Mouse (Mus musculus) cerebellum, adult 9-10 months (tissue): Measurements from ENCODE around the gene Slc44a3.

Experiments
- DNase-seq: peaks from one replicate; pipeline ENCODE4 v3.0.0; 2022

Slc44a3 gene

GRCm38 (mm10) chr3:121532176-121532575 is at the start of gene Slc44a3:
TSS of gene Slc44a3 (minus strand) at chr3:121532404.
- DNase-seq = no peak

- DNase-seq = no peak
These were observed 47.8 kb upstream of the Slc44a3 start for GRCm38 (mm10) chr3:121579880-121580549.

- DNase-seq = no peak
These were observed 47.2 kb upstream of the Slc44a3 start for GRCm38 (mm10) chr3:121579402-121579801.

- no peak for DNase-seq
These were observed 46.5 kb upstream of the Slc44a3 start for GRCm38 (mm10) chr3:121578706-121579105.

- DNase-seq = no peak
These were observed 45.4 kb upstream of the Slc44a3 start for GRCm38 (mm10) chr3:121577641-121578040.

- no peak for DNase-seq
These were observed 44.9 kb upstream of the Slc44a3 start for GRCm38 (mm10) chr3:121577032-121577591.

GRCm38 (mm10) chr3:121576367-121576766 is 44.2 kb upstream of the Slc44a3 start:
- no peak for DNase-seq

GRCm38 (mm10) chr3:121574386-121574785 is 42.2 kb upstream of the Slc44a3 start:
- DNase-seq = no peak

- DNase-seq = no peak
These were observed 41.7 kb upstream of the Slc44a3 start for GRCm38 (mm10) chr3:121573858-121574257.

- DNase-seq = no peak
These were observed 39.3 kb upstream of the Slc44a3 start for GRCm38 (mm10) chr3:121571491-121571890.

GRCm38 (mm10) chr3:121570623-121571022 is 38.4 kb upstream of the Slc44a3 start:
- DNase-seq = no peak

GRCm38 (mm10) chr3:121569767-121570166 is 37.6 kb upstream of the Slc44a3 start:
- DNase-seq = no peak

GRCm38 (mm10) chr3:121569004-121569403 is 36.8 kb upstream of the Slc44a3 start:
- no peak for DNase-seq

- DNase-seq = no peak
These were observed 35.7 kb upstream of the Slc44a3 start for GRCm38 (mm10) chr3:121567904-121568303.

GRCm38 (mm10) chr3:121567337-121567900 is 35.2 kb upstream of the Slc44a3 start:
- DNase-seq = no peak

- no peak for DNase-seq
These were observed 34.7 kb upstream of the Slc44a3 start for GRCm38 (mm10) chr3:121566901-121567300.

- DNase-seq = no peak
These were observed 29.6 kb upstream of the Slc44a3 start for GRCm38 (mm10) chr3:121561803-121562202.

- no peak for DNase-seq
These were observed 28.1 kb upstream of the Slc44a3 start for GRCm38 (mm10) chr3:121560115-121560865.

- DNase-seq = no peak
These were observed 27.4 kb upstream of the Slc44a3 start for GRCm38 (mm10) chr3:121559406-121560114.

GRCm38 (mm10) chr3:121558861-121559260 is 26.7 kb upstream of the Slc44a3 start:
- DNase-seq = no peak

GRCm38 (mm10) chr3:121556304-121556703 is 24.1 kb upstream of the Slc44a3 start:
- DNase-seq = no peak

GRCm38 (mm10) chr3:121553294-121553693 is 21.1 kb upstream of the Slc44a3 start:
- DNase-seq = no peak

- DNase-seq = no peak
These were observed 20.5 kb upstream of the Slc44a3 start for GRCm38 (mm10) chr3:121552723-121553122.
